In genomic region chrX:41995750-41996149, GRCm38 (mm10) we compare ENCODE assay signal across 27 mouse cellular contexts.
"Had no signal": no experiment of that assay in that cellular context is flagged by ENCODE, and none has a peak within 500 bp of the region (broad histone marks: within the 10 kb centered on the region; RNA-seq: fewer than 3 reads in every experiment).

No protein-coding gene starts in this region.

- H3K9me3 ChIP-seq: embryonic facial prominence, embryonic 10.5 days; embryonic facial prominence, embryonic 12.5 days; embryonic facial prominence, embryonic 13.5 days; embryonic facial prominence, embryonic 15.5 days; forebrain, embryonic 10.5 days; forebrain, embryonic 13.5 days; forebrain, embryonic 15.5 days had no signal

- DNase-seq: cerebellum, adult 2 months; cerebellum, adult 8-10 months; cerebellum, adult 9-10 months; cerebellum, adult 9-11 months; cerebellum, postnatal 10 days; cerebellum, postnatal 14 days; cerebellum, postnatal 25 days; cerebellum, postnatal 36 days; embryo, embryonic 11 days; gastrocnemius, adult 2 months; gastrocnemius, postnatal 10 days; gastrocnemius, postnatal 14 days; gastrocnemius, postnatal 25 days; gastrocnemius, postnatal 36 days; heart, adult 11 months; heart, adult 18-20 months; heart, adult 2 months had no signal

- H3K36me3 ChIP-seq: embryonic facial prominence, embryonic 10.5 days; embryonic facial prominence, embryonic 12.5 days; embryonic facial prominence, embryonic 13.5 days; embryonic facial prominence, embryonic 15.5 days; forebrain, embryonic 10.5 days; forebrain, embryonic 15.5 days had no signal

- H3K27ac ChIP-seq: embryonic facial prominence, embryonic 10.5 days; embryonic facial prominence, embryonic 12.5 days; embryonic facial prominence, embryonic 13.5 days; embryonic facial prominence, embryonic 15.5 days; forebrain, embryonic 10.5 days; forebrain, embryonic 13.5 days; forebrain, embryonic 15.5 days; gastrocnemius, adult 2 months; heart, adult 2 months had no signal

- H3K4me3 ChIP-seq: embryonic facial prominence, embryonic 10.5 days; embryonic facial prominence, embryonic 12.5 days; embryonic facial prominence, embryonic 13.5 days; embryonic facial prominence, embryonic 15.5 days; erythroblast, embryonic 14.5 days; forebrain, embryonic 10.5 days; forebrain, embryonic 13.5 days; forebrain, embryonic 15.5 days; gastrocnemius, adult 2 months; heart, adult 2 months had no signal

- ATAC-seq: forebrain, embryonic 13.5 days; forebrain, embryonic 14.5 days; forebrain, embryonic 15.5 days; forebrain, embryonic 16.5 days had no signal

- H3K4me2 ChIP-seq: embryonic facial prominence, embryonic 12.5 days; embryonic facial prominence, embryonic 13.5 days; embryonic facial prominence, embryonic 15.5 days; forebrain, embryonic 13.5 days; forebrain, embryonic 15.5 days had no signal

- H3K4me1 ChIP-seq: embryonic facial prominence, embryonic 10.5 days; embryonic facial prominence, embryonic 12.5 days; embryonic facial prominence, embryonic 13.5 days; embryonic facial prominence, embryonic 15.5 days; forebrain, embryonic 10.5 days; forebrain, embryonic 13.5 days; forebrain, embryonic 15.5 days had no signal

- H3K27me3 ChIP-seq: embryonic facial prominence, embryonic 12.5 days; embryonic facial prominence, embryonic 13.5 days; embryonic facial prominence, embryonic 15.5 days; forebrain, embryonic 13.5 days; forebrain, embryonic 15.5 days had no signal

- H3K9ac ChIP-seq: embryonic facial prominence, embryonic 12.5 days; embryonic facial prominence, embryonic 13.5 days; embryonic facial prominence, embryonic 15.5 days; forebrain, embryonic 13.5 days; forebrain, embryonic 15.5 days had no signal
